Mouse (Mus musculus): ENCODE data around the gene Fbxo36. TPM values are rescaled to one million over a fixed set of nuclear protein-coding genes. Genes with fewer than 3 reads are reported as not detected.

Gene Fbxo36
- polyA plus RNA-seq, 1 experiment from 2014 or later, result 20.0 TPM

DNA sequence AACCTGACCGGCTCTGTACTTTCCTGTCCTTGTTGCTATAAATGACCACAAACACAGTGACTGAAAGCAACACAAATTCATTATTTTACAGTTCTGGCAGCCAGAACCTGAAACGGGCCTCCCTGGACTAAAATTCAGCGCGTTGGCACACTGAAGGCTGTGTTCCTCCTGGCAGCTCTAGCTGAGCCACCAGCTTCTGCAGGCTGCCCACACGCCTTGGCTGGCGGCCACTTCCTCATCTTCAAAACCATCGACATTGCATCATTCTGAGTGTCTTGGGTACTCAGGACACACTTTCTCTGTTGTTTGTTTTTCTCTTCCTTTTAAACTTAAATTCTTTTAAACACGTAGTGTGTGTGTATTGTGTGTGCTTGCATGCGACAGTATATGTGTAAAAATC, 96.0 kb downstream of the Fbxo36 start:
- Histone ChIP-seq H3K36me3 (ENCODE audit: control insufficient read depth, insufficient read depth, low read length) (no peaks in the 10 kb centered on the region), H3K9ac (ENCODE audit: low read depth, low read length) (no peak overlapping the region), H3K4me2 (ENCODE audit: low read depth, low read length) (no peak overlapping the region; the same call in 1 of the 2 replicates), H3K4me3 (ENCODE audit: low read depth, low read length) (no peak overlapping the region), H3K4me1 (ENCODE audit: control insufficient read depth, insufficient read depth, low read length) (no peaks in the 10 kb centered on the region), H3K27me3 (replicated peaks; ENCODE audit: control insufficient read depth, insufficient read depth, low read length) (peaks cover 21% of the 10 kb centered on the region), H3K9me3 (ENCODE audit: control insufficient read depth, low read length) (no peaks in the 10 kb centered on the region), H3K27ac (replicated peaks; ENCODE audit: low read depth, low read length) (no peak overlapping the region)
- ATAC-seq (ENCODE audit: low read depth) (no peak), DNase-seq (ENCODE audit: low spot score) (peak; percentile 17)
- 64% methylated on average over 9 of the region's 9 CpGs for WGBS

DNA sequence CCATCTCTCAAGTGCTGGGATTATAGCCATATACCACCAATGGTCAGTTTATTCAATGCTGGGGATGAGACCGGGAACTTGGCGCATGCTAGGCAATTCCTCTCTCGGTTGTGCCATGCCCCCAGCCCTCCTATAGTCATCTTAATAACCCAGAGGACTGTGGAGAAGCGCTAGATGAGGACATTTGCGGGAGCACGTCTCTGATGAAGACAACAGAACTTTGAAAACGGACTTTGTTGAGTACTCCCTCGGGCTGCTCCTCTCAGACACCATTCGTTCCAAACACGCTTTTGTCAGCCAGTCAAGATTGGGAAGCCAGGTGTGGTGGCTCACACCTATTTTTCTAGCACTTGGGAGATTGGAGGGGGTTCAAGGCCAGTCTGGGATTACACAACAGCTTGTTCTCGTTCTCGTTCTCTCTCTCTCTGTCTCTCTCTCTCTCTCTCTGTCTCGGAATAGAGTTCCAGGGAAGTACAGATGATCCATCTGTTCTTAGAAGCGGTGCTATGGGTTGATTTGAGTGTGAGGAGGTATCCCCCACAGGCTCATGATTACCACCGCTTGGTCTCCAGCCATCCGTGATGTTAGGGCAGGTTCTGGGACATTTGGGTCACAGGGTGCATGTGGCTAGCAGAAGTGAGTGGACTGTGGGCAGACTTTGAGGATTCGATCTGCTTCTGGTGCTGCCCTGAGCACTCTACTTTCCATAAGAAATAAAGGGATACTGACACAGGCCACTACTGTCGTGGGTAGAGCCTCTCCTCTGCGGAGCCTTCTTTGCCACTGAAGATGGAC, 97.3 kb downstream of the Fbxo36 start:
- DNase-seq (ENCODE audit: low spot score) (no peak), ATAC-seq (ENCODE audit: low read depth) (no peak)

DNA sequence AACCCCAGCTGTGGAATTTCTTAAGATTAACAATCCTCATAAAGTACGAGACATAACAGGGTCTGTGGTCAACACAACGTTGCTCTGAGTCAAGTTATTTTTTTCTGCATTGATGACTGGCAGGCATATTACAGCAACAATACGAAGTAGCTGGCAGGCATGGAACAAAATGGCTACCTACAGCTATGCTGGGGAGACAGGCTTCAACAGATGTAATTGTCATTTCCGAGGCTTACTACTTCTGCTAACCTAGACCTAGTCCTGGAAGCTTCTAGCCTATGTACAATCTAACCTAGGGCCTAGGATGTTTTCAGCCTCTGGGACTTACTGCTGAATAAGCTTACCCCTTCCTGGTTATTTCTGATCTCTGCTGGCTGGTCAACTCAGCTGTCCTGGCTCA, 99.8 kb downstream of the Fbxo36 start:
- H3K4me2 ChIP-seq (ENCODE audit: low read depth, low read length), result no peak overlapping the region
- no peak overlapping the region for H3K4me3 ChIP-seq (ENCODE audit: low read depth, low read length)
- DNase-seq (ENCODE audit: low spot score) (no peak), ATAC-seq (ENCODE audit: low read depth) (no peak)
- no peaks in the 10 kb centered on the region for H3K4me1 ChIP-seq (ENCODE audit: control insufficient read depth, insufficient read depth, low read length)
- no peak overlapping the region for H3K27ac ChIP-seq (replicated peaks; ENCODE audit: low read depth, low read length)
- H3K27me3 ChIP-seq (replicated peaks; ENCODE audit: control insufficient read depth, insufficient read depth, low read length), result peaks cover 10% of the 10 kb centered on the region; the same call in 1 of the 2 replicates
- WGBS, result 79% methylated on average over 4 of the region's 4 CpGs
- H3K9ac ChIP-seq (ENCODE audit: low read depth, low read length), result no peak overlapping the region
- H3K9me3 ChIP-seq (ENCODE audit: control insufficient read depth, low read length), result no peaks in the 10 kb centered on the region
- no peaks in the 10 kb centered on the region for H3K36me3 ChIP-seq (ENCODE audit: control insufficient read depth, insufficient read depth, low read length)

More for the DNA sequence above, 97.3 kb downstream of the Fbxo36 start:
- Histone ChIP-seq H3K4me1 (ENCODE audit: control insufficient read depth, insufficient read depth, low read length) (no peaks in the 10 kb centered on the region), H3K4me2 (ENCODE audit: low read depth, low read length) (no peak overlapping the region), H3K27ac (replicated peaks; ENCODE audit: low read depth, low read length) (no peak overlapping the region), H3K36me3 (ENCODE audit: control insufficient read depth, insufficient read depth, low read length) (no peaks in the 10 kb centered on the region), H3K27me3 (replicated peaks; ENCODE audit: control insufficient read depth, insufficient read depth, low read length) (peaks cover 21% of the 10 kb centered on the region), H3K4me3 (ENCODE audit: low read depth, low read length) (no peak overlapping the region), H3K9ac (ENCODE audit: low read depth, low read length) (no peak overlapping the region), H3K9me3 (ENCODE audit: control insufficient read depth, low read length) (no peaks in the 10 kb centered on the region)
- 89% methylated on average over 19 of the region's 19 CpGs for WGBS

DNA sequence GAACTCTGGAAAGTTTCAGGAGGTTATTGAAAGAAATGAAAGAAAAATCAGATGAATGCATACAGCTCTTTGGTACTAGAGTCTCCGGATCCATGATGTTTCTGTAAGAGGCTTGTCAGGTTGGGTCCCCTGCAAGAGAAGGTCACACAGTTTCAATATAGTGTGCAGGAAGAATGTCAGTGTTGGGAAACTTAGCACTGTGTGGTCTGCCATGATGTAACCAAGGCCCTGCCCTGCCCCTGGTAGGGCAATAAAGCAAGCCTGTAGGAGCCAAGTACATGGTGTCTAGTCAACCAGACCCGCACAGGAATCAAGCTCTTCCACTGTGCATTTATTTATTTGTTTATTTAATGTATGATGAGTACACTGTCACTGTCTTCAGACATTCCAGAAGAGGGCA, 100.7 kb downstream of the Fbxo36 start:
- DNase-seq (ENCODE audit: low spot score) (no peak), ATAC-seq (ENCODE audit: low read depth) (no peak)
- H3K27ac ChIP-seq (replicated peaks; ENCODE audit: low read depth, low read length), result no peak overlapping the region
- WGBS, result 88% methylated on average over 2 of the region's 2 CpGs
- no peaks in the 10 kb centered on the region for H3K4me1 ChIP-seq (ENCODE audit: control insufficient read depth, insufficient read depth, low read length)
- no peaks in the 10 kb centered on the region for H3K9me3 ChIP-seq (ENCODE audit: control insufficient read depth, low read length)
- H3K4me2 ChIP-seq (ENCODE audit: low read depth, low read length), result no peak overlapping the region
- no peak overlapping the region for H3K4me3 ChIP-seq (ENCODE audit: low read depth, low read length)
- H3K27me3 ChIP-seq (replicated peaks; ENCODE audit: control insufficient read depth, insufficient read depth, low read length), result peaks cover 7% of the 10 kb centered on the region; the same call in 1 of the 2 replicates
- no peak overlapping the region for H3K9ac ChIP-seq (ENCODE audit: low read depth, low read length)
- H3K36me3 ChIP-seq (ENCODE audit: control insufficient read depth, insufficient read depth, low read length), result no peaks in the 10 kb centered on the region

DNA sequence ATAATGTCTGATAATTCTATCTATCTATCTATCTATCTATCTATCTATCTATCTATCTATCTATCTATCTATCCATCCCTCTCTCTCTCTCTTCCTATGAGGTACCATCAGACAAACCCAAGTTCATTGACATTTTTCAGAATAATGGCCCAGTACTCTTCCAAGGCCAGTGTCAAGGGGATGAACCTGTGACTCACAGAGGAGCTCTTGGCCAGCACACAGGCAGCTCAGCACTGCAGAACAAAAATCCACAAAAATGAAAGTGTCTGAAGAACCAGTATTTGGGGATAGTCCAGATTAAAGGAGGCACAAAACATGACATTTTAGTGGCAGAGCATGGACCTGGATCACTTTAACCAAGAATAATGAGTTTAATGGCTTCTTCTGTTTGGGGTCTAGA, 103.0 kb downstream of the Fbxo36 start:
- ATAC-seq (ENCODE audit: low read depth) (no peak), DNase-seq (ENCODE audit: low spot score) (no peak)
- Histone ChIP-seq H3K36me3 (ENCODE audit: control insufficient read depth, insufficient read depth, low read length) (no peaks in the 10 kb centered on the region), H3K4me3 (ENCODE audit: low read depth, low read length) (no peak overlapping the region), H3K9ac (ENCODE audit: low read depth, low read length) (no peak overlapping the region), H3K4me2 (ENCODE audit: low read depth, low read length) (no peak overlapping the region), H3K27ac (replicated peaks; ENCODE audit: low read depth, low read length) (no peak overlapping the region), H3K4me1 (ENCODE audit: control insufficient read depth, insufficient read depth, low read length) (no peaks in the 10 kb centered on the region), H3K27me3 (replicated peaks; ENCODE audit: control insufficient read depth, insufficient read depth, low read length) (no peaks in the 10 kb centered on the region), H3K9me3 (ENCODE audit: control insufficient read depth, low read length) (no peaks in the 10 kb centered on the region)

DNA sequence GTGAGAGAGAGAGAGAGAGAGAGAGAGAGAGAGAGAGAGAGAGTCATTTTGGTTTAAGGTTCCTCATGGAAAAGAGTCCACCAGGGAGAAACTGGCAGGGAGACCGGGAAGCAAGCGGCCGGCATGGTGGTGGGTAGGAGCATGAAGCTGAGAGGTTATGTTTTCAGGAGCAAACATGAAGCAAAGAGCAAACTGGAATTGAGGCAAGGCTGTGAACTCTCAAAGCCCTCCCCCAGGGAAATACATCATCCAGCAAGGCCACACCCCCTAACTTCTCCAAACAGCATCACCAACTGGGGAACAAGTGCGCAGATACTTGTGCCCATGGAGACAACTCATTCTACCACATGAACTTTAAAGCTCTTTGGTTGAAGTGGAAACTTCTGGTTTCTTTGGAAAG, 103.9 kb downstream of the Fbxo36 start:
- DNase-seq (ENCODE audit: low spot score), result no peak
- no peak overlapping the region for H3K9ac ChIP-seq (ENCODE audit: low read depth, low read length)
- no peaks in the 10 kb centered on the region for H3K27me3 ChIP-seq (replicated peaks; ENCODE audit: control insufficient read depth, insufficient read depth, low read length)
- ATAC-seq (ENCODE audit: low read depth), result no peak
- WGBS, result 91% methylated on average over 4 of the region's 4 CpGs
- H3K4me2 ChIP-seq (ENCODE audit: low read depth, low read length), result no peak overlapping the region
- no peak overlapping the region for H3K4me3 ChIP-seq (ENCODE audit: low read depth, low read length)
- H3K4me1 ChIP-seq (ENCODE audit: control insufficient read depth, insufficient read depth, low read length), result no peaks in the 10 kb centered on the region
- H3K36me3 ChIP-seq (ENCODE audit: control insufficient read depth, insufficient read depth, low read length), result no peaks in the 10 kb centered on the region
- H3K27ac ChIP-seq (replicated peaks; ENCODE audit: low read depth, low read length), result no peak overlapping the region
- no peaks in the 10 kb centered on the region for H3K9me3 ChIP-seq (ENCODE audit: control insufficient read depth, low read length)

DNA sequence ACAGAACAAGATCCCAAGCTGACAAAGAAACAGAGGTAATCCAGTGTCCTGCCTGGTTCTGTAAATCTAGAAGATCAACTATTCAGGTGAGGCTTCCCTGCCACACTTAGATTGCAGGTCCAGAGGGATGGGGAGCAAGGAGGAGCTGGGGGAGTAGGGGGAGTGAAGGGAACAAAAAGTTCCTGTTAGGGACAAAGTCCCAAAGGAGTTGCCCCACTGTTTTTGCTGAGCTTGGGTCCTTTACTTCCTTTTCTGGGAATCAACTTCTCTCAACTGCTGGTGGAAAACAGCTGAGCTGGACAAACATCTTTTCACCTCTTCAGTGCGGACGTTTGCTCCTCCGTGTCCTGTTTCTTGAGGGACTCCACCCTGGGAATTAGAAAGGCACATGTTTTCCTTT, 106.3 kb downstream of the Fbxo36 start:
- 74% methylated on average over 3 of the region's 3 CpGs for WGBS
- Histone ChIP-seq H3K4me1 (ENCODE audit: control insufficient read depth, insufficient read depth, low read length) (no peaks in the 10 kb centered on the region), H3K27ac (replicated peaks; ENCODE audit: low read depth, low read length) (no peak overlapping the region), H3K4me3 (ENCODE audit: low read depth, low read length) (no peak overlapping the region), H3K27me3 (replicated peaks; ENCODE audit: control insufficient read depth, insufficient read depth, low read length) (no peaks in the 10 kb centered on the region), H3K9ac (ENCODE audit: low read depth, low read length) (no peak overlapping the region), H3K36me3 (ENCODE audit: control insufficient read depth, insufficient read depth, low read length) (no peaks in the 10 kb centered on the region), H3K4me2 (ENCODE audit: low read depth, low read length) (no peak overlapping the region), H3K9me3 (ENCODE audit: control insufficient read depth, low read length) (no peaks in the 10 kb centered on the region)
- DNase-seq (ENCODE audit: low spot score) (no peak), ATAC-seq (ENCODE audit: low read depth) (no peak)

DNA sequence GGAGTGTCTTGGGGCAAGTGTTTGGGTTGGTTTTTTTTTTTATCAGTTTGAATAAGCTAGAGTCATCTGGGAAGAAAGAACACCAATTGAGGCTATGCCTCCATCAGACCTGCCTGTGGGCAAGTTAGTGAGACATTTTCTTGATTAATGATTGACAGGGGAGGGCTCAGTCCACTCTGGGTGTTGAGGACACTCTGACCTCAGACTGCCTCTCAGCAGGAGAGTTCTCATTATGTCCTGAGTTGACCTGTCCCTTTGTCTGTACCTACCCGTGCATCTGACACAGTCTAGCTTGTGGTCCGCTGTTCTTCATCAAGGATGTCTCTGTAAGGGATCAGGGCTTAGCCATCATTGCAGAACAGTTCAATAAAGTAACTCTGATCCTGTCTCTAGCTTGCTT, 107.7 kb downstream of the Fbxo36 start:
- H3K9ac ChIP-seq (ENCODE audit: low read depth, low read length), result no peak overlapping the region
- no peaks in the 10 kb centered on the region for H3K4me1 ChIP-seq (ENCODE audit: control insufficient read depth, insufficient read depth, low read length)
- no peak overlapping the region for H3K27ac ChIP-seq (replicated peaks; ENCODE audit: low read depth, low read length)
- no peaks in the 10 kb centered on the region for H3K36me3 ChIP-seq (ENCODE audit: control insufficient read depth, insufficient read depth, low read length)
- ATAC-seq (ENCODE audit: low read depth), result no peak
- H3K4me2 ChIP-seq (ENCODE audit: low read depth, low read length), result no peak overlapping the region
- no peaks in the 10 kb centered on the region for H3K27me3 ChIP-seq (replicated peaks; ENCODE audit: control insufficient read depth, insufficient read depth, low read length)
- no peaks in the 10 kb centered on the region for H3K9me3 ChIP-seq (ENCODE audit: control insufficient read depth, low read length)
- no peak overlapping the region for H3K4me3 ChIP-seq (ENCODE audit: low read depth, low read length)
- 79% methylated on average over 2 of the region's 2 CpGs for WGBS
- no peak for DNase-seq (ENCODE audit: low spot score)
